Mouse (Mus musculus) neural tube, embryonic 10.5 days (tissue): ENCODE measurements around the gene Med29.

Experiments
- DNase-seq: peaks from one replicate; pipeline ENCODE4 v3.0.0-alpha.2; 2017; ENCODE audit warnings: low spot score; ENCODE audit errors: extremely low spot score

Med29 gene

GRCm38 (mm10) chr7:28354596-28354995, 37.9 kb downstream of the Med29 start:
- DNase-seq = no peak

GRCm38 (mm10) chr7:28354113-28354581, 38.4 kb downstream of the Med29 start:
- no peak for DNase-seq

- no peak for DNase-seq
Measured at GRCm38 (mm10) chr7:28353267-28353666, 39.2 kb downstream of the Med29 start.

- DNase-seq = no peak
Measured at GRCm38 (mm10) chr7:28351676-28352191, 40.8 kb downstream of the Med29 start.

- peak; percentile 99 for DNase-seq
Measured at GRCm38 (mm10) chr7:28350155-28350883, 42.2 kb downstream of the Med29 start, which contains the start of gene Rps16. Gene Rps16, plus strand, starts transcription at chr7:28350652.

GRCm38 (mm10) chr7:28348601-28349000, 43.9 kb downstream of the Med29 start:
- no peak for DNase-seq

- DNase-seq = no peak
Measured at GRCm38 (mm10) chr7:28347746-28348145, 44.8 kb downstream of the Med29 start.

- DNase-seq = peak; percentile 89
Measured at GRCm38 (mm10) chr7:28344637-28345036, 47.9 kb downstream of the Med29 start.

- no peak for DNase-seq
Measured at GRCm38 (mm10) chr7:28341381-28341780, 51.1 kb downstream of the Med29 start.

- DNase-seq = no peak
Measured at GRCm38 (mm10) chr7:28339213-28339917, 53.1 kb downstream of the Med29 start.

GRCm38 (mm10) chr7:28338108-28338998, 54.2 kb downstream of the Med29 start, which contains the start of gene Supt5:
Gene Supt5, minus strand, starts transcription at chr7:28338746.
- peak; percentile 96 for DNase-seq
